Mouse (Mus musculus) embryonic facial prominence, embryonic 15.5 days (tissue): ENCODE measurements around the gene Snx32. TPM values are rescaled to one million over a fixed set of nuclear protein-coding genes. Genes with fewer than 3 reads are reported as not detected.

Source experiments
- ATAC-seq: fragments of 200-750 bp; cut with Nextera tagmentation; 2 replicates; pipeline ENCODE4 v1.8.0; 2017; ENCODE audit warnings: low read depth, moderate TSS enrichment; ENCODE audit not compliant: insufficient number of reproducible peaks, low FRiP score, low TSS enrichment
- H3K27ac ChIP-seq: fragments of 300-500 bp; sonication (generic); replicated peaks from 2 replicates; pipeline ENCODE4 v1.5.1; 2015; ENCODE audit warnings: mild to moderate bottlenecking, inconsistent platforms
- H3K27me3 ChIP-seq: fragments of 300-500 bp; sonication (generic); 2 replicates; pipeline ENCODE4 v1.6.1; 2015; ENCODE audit warnings: inconsistent platforms
- H3K36me3 ChIP-seq: fragments of 300-500 bp; sonication (generic); 2 replicates; pipeline ENCODE4 v1.6.1; 2015; ENCODE audit warnings: mild to moderate bottlenecking, inconsistent platforms
- H3K4me1 ChIP-seq: fragments of 300-500 bp; sonication (generic); 2 replicates; pipeline ENCODE4 v1.6.1; 2015; ENCODE audit warnings: inconsistent platforms
- H3K4me2 ChIP-seq: fragments of 300-500 bp; sonication (generic); replicated peaks from 2 replicates; pipeline ENCODE4 v1.6.1; 2015; ENCODE audit warnings: mild to moderate bottlenecking, inconsistent platforms
- H3K4me3 ChIP-seq: fragments of 300-500 bp; sonication (generic); replicated peaks from 2 replicates; pipeline ENCODE4 v1.5.1; 2015; ENCODE audit warnings: mild to moderate bottlenecking, inconsistent platforms
- H3K9ac ChIP-seq: fragments of 300-500 bp; sonication (generic); 2 replicates; pipeline ENCODE4 v1.6.1; 2015; ENCODE audit warnings: inconsistent platforms
- H3K9me3 ChIP-seq: fragments of 300-500 bp; sonication (generic); replicated peaks from 2 replicates; pipeline ENCODE4 v1.6.1; 2016; ENCODE audit warnings: inconsistent platforms
- whole genome bisulfite sequencing: fragments of 180-500 bp; shearing (Covaris S2); methylation state at CpG from one replicate; pipeline ENCODE4 v1.1.7; 2015; 5-methylcytosine and 5-hydroxymethylcytosine counted together
- polyA plus RNA-seq: library from polyadenylated mRNA; unstranded; fragments of >200 nt; fragmentation: Nextera tagmentation; extraction: Ambion mirVana; gene quantifications from 2 replicates; pipeline ENCODE4 v1.2.1, GENCODE M21; 2015

Snx32 gene
- polyA plus RNA-seq, 1 experiment from 2014 or later, result 11.7 TPM

DNA sequence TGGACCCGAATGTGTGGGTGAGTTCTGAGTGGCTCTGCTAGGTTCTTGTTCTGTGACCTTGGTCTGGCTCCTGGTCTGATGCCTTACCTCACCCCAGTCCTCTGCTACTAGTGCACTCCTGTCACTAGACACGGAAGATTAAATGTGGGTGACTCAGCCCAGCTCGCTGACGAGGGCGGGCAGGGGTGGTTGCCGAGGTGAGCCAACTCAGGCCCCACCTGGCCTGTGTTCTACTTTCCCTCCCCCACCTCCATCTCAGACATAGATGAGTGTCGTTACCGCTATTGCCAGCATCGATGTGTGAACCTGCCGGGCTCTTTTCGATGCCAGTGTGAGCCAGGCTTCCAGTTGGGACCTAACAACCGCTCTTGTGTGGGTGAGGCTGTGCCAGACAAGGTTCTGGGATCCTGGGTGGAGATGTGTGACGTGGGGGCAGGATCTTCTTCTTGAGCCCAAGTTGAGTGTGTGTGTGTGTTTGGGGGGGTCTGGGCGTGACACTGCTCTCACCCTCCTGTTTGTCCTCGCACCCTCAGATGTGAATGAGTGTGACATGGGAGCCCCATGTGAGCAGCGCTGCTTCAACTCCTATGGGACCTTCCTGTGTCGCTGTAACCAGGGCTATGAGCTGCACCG is 32.6 kb downstream of the Snx32 start:
- no peak for ATAC-seq
- Histone ChIP-seq H3K36me3 (peaks cover 63% of the 10 kb centered on the region), H3K27me3 (no peaks in the 10 kb centered on the region), H3K4me1 (peaks cover 39% of the 10 kb centered on the region), H3K9ac (no peak overlapping the region), H3K4me2 (no peak overlapping the region), H3K4me3 (no peak overlapping the region), H3K27ac (no peak overlapping the region), H3K9me3 (no peaks in the 10 kb centered on the region)
- 85% methylated on average over 18 of the region's 18 CpGs for WGBS

GRCm38 (mm10) chr19:5477004-5477667 is 33.2 kb downstream of the Snx32 start:
- Histone ChIP-seq H3K36me3 (peaks cover 56% of the 10 kb centered on the region), H3K27me3 (no peaks in the 10 kb centered on the region), H3K4me1 (peaks cover 39% of the 10 kb centered on the region), H3K4me3 (0 out of 2 replicates have a peak overlapping the region, but pooled peaks have one; percentile 7), H3K9me3 (no peaks in the 10 kb centered on the region), H3K4me2 (no peak overlapping the region), H3K27ac (no peak overlapping the region), H3K9ac (no peak overlapping the region)
- no peak for ATAC-seq
- 79% methylated on average over 10 of the region's 10 CpGs for WGBS

GRCm38 (mm10) chr19:5475069-5475714 is 35.1 kb downstream of the Snx32 start:
- ATAC-seq, result peak; percentile 12; the same call in 1 of the 2 replicates
- 14% methylated on average over 13 of the region's 13 CpGs for WGBS

GRCm38 (mm10) chr19:5474281-5475068 is 35.9 kb downstream of the Snx32 start:
- peak overlapping the region; percentile 82 for H3K4me2 ChIP-seq
- no peaks in the 10 kb centered on the region for H3K27me3 ChIP-seq
- H3K9ac ChIP-seq, result peak overlapping the region; percentile 74
- no peaks in the 10 kb centered on the region for H3K9me3 ChIP-seq
- WGBS, result under 1% methylated on average over 51 of the region's 68 CpGs
- H3K36me3 ChIP-seq, result peaks cover 30% of the 10 kb centered on the region
- H3K27ac ChIP-seq, result peak overlapping the region; percentile 93
- peak; percentile 55 for ATAC-seq
- peaks cover 39% of the 10 kb centered on the region for H3K4me1 ChIP-seq
- H3K4me3 ChIP-seq, result peak overlapping the region; percentile 65

More at GRCm38 (mm10) chr19:5475069-5475714, 35.1 kb downstream of the Snx32 start:
- peaks cover 37% of the 10 kb centered on the region for H3K36me3 ChIP-seq
- peak overlapping the region; percentile 74 for H3K9ac ChIP-seq
- peak overlapping the region; percentile 93 for H3K27ac ChIP-seq
- no peaks in the 10 kb centered on the region for H3K27me3 ChIP-seq
- H3K4me2 ChIP-seq, result peak overlapping the region; percentile 82
- H3K9me3 ChIP-seq, result no peaks in the 10 kb centered on the region
- peaks cover 39% of the 10 kb centered on the region for H3K4me1 ChIP-seq
- peak overlapping the region; percentile 65 for H3K4me3 ChIP-seq

DNA sequence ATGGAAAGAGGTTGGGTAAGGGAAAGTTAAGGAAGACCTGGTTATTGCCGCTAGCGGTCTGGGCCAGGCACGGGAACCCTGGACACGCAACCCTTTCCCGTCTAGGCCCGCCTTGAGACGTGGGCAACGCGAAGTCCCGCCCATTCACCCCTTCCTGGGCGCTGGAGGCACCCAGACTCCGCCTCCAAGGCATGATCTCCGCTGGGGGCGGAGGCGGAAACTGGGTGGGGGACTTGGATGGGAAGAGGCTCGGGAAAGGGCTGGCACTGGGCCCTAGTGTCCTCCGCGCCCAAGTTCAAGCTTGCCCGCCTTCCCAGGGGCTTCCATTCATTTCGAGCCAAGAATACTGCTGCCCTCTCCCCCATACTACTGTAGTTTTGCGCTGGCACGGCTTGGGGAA is 36.6 kb downstream of the Snx32 start, which contains the start of gene Efemp2:
TSS of gene Efemp2 (plus strand) at position 235 of the 400 bp plus-strand sequence.
- peak within 1 kb of the TSS; percentile 93 for H3K27ac ChIP-seq
- peaks cover 39% of the 10 kb centered on the region for H3K4me1 ChIP-seq
- peak within 1 kb of the TSS; percentile 74 for H3K9ac ChIP-seq
- no peaks in the 10 kb centered on the region for H3K27me3 ChIP-seq
- peak; percentile 70 for ATAC-seq
- peaks cover 22% of the 10 kb centered on the region for H3K36me3 ChIP-seq
- WGBS, result under 1% methylated on average over 22 of the region's 22 CpGs
- H3K4me2 ChIP-seq, result peak within 1 kb of the TSS; percentile 82
- no peaks in the 10 kb centered on the region for H3K9me3 ChIP-seq
- peak within 1 kb of the TSS; percentile 65 for H3K4me3 ChIP-seq

- Histone ChIP-seq H3K4me2 (no peak overlapping the region), H3K4me1 (peaks cover 42% of the 10 kb centered on the region), H3K36me3 (peaks cover 16% of the 10 kb centered on the region), H3K9me3 (no peaks in the 10 kb centered on the region), H3K4me3 (no peak overlapping the region), H3K27me3 (no peaks in the 10 kb centered on the region), H3K27ac (peak overlapping the region; percentile 93; the same call in 1 of the 2 replicates), H3K9ac (no peak overlapping the region)
- no peak for ATAC-seq
- WGBS, result 76% methylated on average over 3 of the region's 3 CpGs
Observed at GRCm38 (mm10) chr19:5472857-5473256, 37.5 kb downstream of the Snx32 start.

- Histone ChIP-seq H3K27me3 (no peaks in the 10 kb centered on the region), H3K4me3 (no peak overlapping the region), H3K4me2 (no peak overlapping the region), H3K9ac (no peak overlapping the region), H3K27ac (peak overlapping the region; percentile 65; the same call in 1 of the 2 replicates), H3K36me3 (peaks cover 16% of the 10 kb centered on the region), H3K4me1 (peaks cover 35% of the 10 kb centered on the region), H3K9me3 (no peaks in the 10 kb centered on the region)
- 31% methylated on average over 5 of the region's 5 CpGs for WGBS
- ATAC-seq, result no peak
Observed at GRCm38 (mm10) chr19:5471846-5472245, 38.5 kb downstream of the Snx32 start.

DNA sequence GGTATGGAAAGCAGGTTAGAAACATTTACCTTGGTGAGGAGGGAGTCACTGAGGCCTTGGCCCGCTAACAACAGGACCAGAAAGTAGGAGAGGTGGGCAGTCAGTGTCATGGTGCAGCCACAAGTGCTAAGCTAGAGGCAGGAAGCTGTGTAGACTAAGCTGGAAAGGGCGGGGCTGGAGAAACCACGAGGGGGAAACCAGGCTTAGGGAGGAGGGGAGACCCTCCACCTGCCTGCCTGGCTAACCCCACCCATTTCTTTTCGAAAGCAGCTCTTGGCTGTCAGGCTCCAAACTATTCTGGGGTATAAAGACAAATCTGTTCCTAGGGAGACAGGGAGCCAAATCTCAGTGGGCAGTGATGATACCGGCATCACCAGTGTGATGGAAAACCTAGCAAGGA is 42.0 kb downstream of the Snx32 start, which contains the start of gene Ctsw:
TSS of gene Ctsw (minus strand) at position 134 of the 400 bp plus-strand sequence.
- peaks cover 39% of the 10 kb centered on the region for H3K36me3 ChIP-seq
- ATAC-seq, result no peak
- H3K4me3 ChIP-seq, result no peak within 1 kb of the TSS
- no peaks in the 10 kb centered on the region for H3K27me3 ChIP-seq
- H3K4me1 ChIP-seq, result peaks cover 18% of the 10 kb centered on the region
- no peak within 1 kb of the TSS for H3K9ac ChIP-seq
- H3K9me3 ChIP-seq, result no peaks in the 10 kb centered on the region
- no peak within 1 kb of the TSS for H3K27ac ChIP-seq
- WGBS, result 50% methylated on average over 5 of the region's 5 CpGs
- H3K4me2 ChIP-seq, result no peak within 1 kb of the TSS

DNA sequence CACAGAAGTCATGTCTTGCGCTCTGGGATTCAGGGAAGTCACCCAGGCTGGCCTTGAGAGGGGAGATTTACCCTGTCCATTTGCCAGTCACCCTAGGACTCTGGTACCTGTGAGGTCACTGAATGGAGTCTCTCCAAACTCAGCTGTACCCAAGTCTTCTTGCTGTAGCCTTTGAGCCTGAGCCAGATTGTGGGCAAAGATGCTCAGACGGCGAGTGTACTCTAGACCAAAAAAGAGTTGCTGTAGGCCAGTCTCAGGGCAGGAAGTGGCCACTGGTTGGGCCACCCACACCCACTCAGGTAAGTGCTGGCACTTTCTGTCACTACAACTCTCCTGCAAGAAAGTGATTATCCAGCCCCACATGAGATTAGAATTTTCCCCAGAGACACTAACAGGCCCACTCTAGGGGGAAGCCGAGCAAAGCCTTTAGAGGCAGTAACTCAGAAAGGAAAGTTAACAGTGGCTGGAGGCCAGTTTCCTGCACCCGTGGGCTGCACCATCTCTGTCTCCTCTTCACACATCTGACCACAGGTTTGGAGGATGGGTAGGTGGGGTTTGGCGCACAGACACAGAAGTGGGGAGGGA is 43.3 kb downstream of the Snx32 start:
- Histone ChIP-seq H3K4me3 (no peak overlapping the region), H3K4me2 (no peak overlapping the region), H3K4me1 (peaks cover 14% of the 10 kb centered on the region), H3K9me3 (no peaks in the 10 kb centered on the region), H3K27ac (no peak overlapping the region), H3K9ac (no peak overlapping the region), H3K36me3 (peaks cover 51% of the 10 kb centered on the region), H3K27me3 (no peaks in the 10 kb centered on the region)
- no peak for ATAC-seq
- WGBS, result 93% methylated on average over 6 of the region's 6 CpGs

- ATAC-seq, result no peak
- no peak overlapping the region for H3K9ac ChIP-seq
- no peak overlapping the region for H3K4me2 ChIP-seq
- 95% methylated on average over 8 of the region's 8 CpGs for WGBS
- peaks cover 28% of the 10 kb centered on the region for H3K4me1 ChIP-seq
- H3K36me3 ChIP-seq, result peaks cover 56% of the 10 kb centered on the region
- H3K27me3 ChIP-seq, result no peaks in the 10 kb centered on the region
- H3K27ac ChIP-seq, result no peak overlapping the region
- no peak overlapping the region for H3K4me3 ChIP-seq
- no peaks in the 10 kb centered on the region for H3K9me3 ChIP-seq
Observed at GRCm38 (mm10) chr19:5465037-5465436, 45.3 kb downstream of the Snx32 start.
